Mouse (Mus musculus): ENCODE results near the gene Rnf157.

DNA sequence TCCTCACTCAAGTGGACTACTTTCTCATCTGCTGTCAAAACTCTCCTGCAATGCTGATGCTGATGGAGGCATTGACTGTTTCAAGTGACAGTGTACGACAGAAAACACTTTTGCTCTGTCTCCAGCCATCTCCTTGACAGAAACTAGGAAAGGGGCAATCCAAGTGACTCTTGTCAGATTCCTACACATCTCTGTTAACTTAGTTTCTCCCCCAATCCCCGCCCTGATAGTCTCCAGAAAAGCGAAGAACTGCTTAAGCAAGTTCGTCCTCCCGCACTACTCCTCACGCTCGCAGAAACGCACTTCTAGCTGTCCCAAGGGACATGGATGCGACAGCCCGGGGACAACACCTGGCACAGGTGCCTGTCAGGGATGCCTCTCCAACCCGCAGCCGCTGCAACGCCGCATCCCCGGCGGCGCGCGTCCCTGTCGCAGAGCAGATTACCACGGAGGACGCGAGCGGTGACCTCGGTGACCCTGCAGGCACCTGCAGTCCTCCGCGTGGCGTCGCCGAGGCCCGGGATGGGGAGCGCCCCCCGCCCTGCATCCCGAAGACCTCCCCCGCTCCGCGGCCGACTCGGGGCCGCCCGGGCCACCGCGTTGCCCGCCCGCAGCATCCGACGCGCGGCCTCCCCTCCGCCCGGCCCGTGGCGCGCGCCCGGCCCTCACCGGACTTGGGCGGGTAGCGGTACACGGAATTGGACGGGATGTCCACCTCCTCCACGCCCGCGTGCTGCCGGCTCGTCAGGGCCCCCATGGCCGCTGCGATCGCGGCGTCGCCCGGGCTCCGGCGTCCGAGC, 604 bp downstream of the Rnf157 start:
- TF ChIP-seq MXI1 (IDR thresholded peaks at IDR 0.05; ENCODE audit: low read depth, low read length) = no peak
- TF ChIP-seq USF1 (IDR thresholded peaks at IDR 0.05; ENCODE audit: low read depth, low read length) = no peak
- TF ChIP-seq MAX (IDR thresholded peaks at IDR 0.05; ENCODE audit: low read length) = peak; percentile 42; the same call in 1 of the 2 replicates
- no peak for TF ChIP-seq RCOR1 (conservative IDR thresholded peaks at IDR 0.05; ENCODE audit: low read depth, low read length)
- no peak for TF ChIP-seq CTCF (conservative IDR thresholded peaks at IDR 0.05 in 1 of 2, IDR thresholded peaks at IDR 0.05 in 1 of 2; ENCODE audit: low read depth in 2 of 2, low read length in 2 of 2)
- no peak for TF ChIP-seq ZC3H11A (IDR thresholded peaks at IDR 0.05; ENCODE audit: low read depth, low read length)
- no peak; the same call in 1 of the 2 replicates for TF ChIP-seq POLR2A (IDR thresholded peaks at IDR 0.05; ENCODE audit: low read depth, low read length)
- TF ChIP-seq CHD2 (IDR thresholded peaks at IDR 0.05; ENCODE audit: low read length) = 0 out of 2 replicates have a peak, but pooled peaks have one; percentile 26

All from CH12.LX (cell line).